Mouse (Mus musculus) spleen, postnatal 4 days (tissue): Measurements from ENCODE around the gene Gna15.
A peak's percentile ranks its signal among the peaks of the same experiment; 100 is the strongest.

ENCODE experiments used
- DNase-seq, 2 experiments: peaks; one replicate each; pipeline ENCODE4 v3.0.0; 2022; ENCODE audit warnings: low spot score in 2 of 2

Gna15 gene

DNA sequence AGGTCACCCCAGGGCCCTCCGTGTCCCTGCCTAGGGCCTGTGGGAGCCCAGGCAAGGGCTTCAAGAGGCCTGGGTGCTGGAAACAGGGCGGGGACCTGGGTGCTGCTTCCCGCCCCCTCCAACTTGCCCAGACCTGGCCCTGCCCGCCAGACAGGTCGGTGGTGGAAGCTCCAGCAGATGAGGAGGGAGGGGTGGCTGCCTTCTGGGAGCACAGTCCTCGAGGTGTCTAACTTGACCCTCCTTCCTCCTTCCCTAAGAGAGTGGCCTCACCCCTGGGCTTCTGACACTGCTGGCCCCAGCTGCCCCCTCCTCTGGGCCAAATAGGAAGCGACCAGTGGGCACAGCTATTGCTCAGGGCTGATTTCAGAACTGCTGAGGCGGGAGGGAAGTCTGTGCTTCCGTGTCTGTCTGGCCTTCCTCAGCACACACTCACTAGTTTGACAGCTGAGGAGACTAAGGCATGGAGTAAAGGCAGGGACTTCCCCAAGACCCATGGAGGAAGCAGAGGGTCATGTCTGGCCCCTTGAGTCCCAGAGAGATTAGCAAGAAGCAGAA is at the start of gene Gna15:
TSS of gene Gna15 (minus strand) at position 175 of the 555 bp plus-strand sequence.
- no peak for DNase-seq

GRCm38 (mm10) chr10:81572975-81573374 is 49.0 kb upstream of the Gna15 start:
- no peak for DNase-seq

- no peak for DNase-seq
These were observed 48.2 kb upstream of the Gna15 start for GRCm38 (mm10) chr10:81572133-81572671.

- DNase-seq = peak; percentile 90 to 93
These were observed 47.5 kb upstream of the Gna15 start for GRCm38 (mm10) chr10:81571501-81571876.

GRCm38 (mm10) chr10:81570831-81571500 is 46.9 kb upstream of the Gna15 start:
- DNase-seq = peak; percentile 77 to 88

DNA sequence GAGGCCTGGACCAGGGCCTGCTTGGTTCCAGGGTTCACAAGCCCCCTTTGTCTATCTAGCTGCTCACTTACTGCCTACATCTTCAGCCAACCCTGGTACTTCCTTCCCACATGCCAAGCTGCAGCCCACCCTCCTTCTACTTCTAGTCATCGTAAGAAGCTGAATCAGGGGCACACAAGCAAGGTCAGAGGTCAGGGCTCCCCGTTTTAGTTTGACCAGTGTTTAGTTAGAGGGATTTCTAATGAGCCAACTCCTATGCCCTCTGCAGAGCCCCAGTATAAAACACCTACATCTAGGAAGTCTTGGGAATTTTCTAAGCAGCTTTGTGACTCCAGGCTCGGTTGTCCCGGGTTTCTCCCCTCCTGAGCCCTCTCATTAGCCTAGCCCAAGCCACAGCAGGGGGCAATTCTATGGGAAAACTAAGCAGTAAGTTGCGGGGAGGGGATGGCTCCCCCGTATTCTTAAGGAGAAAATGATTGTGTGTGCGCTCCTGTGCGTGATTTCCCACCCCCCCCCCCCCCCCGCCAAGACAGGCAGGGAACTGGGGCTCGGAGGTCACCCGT is 46.3 kb upstream of the Gna15 start:
- no peak for DNase-seq

- no peak for DNase-seq
These were observed 45.6 kb upstream of the Gna15 start for GRCm38 (mm10) chr10:81569507-81570237.

GRCm38 (mm10) chr10:81568381-81569191 is 44.6 kb upstream of the Gna15 start:
- DNase-seq = peak in 1 of 2 experiments; percentile 18

DNA sequence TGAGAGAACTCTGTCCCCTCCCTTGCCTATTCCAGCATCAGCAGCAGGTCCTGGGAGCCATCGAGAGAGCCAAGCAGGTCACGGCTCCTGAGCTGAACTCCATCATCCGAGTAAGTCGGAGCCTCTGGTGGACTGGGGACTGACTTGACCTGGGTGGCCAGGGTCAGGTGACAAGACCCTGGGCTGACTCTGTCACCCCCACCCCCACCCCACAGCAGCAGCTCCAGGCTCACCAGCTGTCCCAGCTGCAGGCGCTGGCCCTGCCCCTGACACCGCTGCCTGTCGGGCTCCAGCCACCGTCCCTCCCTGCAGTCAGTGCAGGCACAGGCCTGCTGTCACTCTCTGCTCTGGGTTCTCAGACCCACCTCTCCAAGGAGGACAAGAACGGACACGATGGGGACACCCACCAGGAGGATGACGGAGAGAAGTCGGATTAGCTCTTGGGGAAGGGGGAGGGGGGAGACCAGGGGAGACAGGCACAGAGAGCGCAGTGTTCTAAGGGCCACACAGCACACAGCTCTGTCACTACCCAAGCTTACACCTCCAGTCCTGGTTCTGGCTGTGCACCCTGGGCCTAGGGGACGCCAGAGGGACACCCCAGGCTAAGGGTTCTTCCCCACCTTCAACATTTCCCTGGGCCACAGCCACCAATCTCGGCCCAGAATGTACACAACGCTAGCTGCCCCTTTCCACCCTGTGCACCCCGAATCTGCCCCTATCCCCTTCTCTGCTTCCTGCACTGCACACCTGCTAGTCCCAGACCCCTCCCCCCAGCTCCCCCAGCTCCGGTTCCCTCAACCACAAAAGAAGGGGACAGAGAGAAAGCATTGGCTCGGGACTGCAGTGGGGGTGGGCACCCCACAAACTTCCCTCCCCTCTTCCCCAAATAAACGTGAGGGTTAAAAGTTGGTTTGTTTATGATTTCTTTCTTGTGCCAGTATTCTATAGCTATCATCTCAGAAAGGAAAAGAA is 41.5 kb upstream of the Gna15 start:
- DNase-seq = no peak

DNA sequence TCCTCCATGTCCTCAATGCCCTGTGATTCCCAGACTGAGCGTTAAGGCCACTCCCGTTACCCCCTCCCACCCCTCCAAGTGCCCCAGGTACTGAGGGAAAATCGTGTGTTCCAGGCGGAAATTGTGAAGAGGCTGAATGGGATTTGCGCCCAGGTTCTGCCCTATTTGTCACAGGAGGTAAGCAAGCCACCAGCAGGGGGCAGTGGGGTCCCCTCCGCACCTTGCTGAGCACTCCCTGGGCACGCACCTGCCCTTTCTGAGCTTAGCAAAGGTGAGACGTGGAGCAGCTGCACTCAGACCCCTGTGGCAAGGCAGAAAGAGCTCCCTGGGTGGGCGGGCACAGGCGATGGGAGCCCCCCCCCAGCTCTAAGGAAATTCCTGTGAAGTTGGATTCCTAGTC is 40.7 kb upstream of the Gna15 start:
- DNase-seq = peak; percentile 66 to 87

DNA sequence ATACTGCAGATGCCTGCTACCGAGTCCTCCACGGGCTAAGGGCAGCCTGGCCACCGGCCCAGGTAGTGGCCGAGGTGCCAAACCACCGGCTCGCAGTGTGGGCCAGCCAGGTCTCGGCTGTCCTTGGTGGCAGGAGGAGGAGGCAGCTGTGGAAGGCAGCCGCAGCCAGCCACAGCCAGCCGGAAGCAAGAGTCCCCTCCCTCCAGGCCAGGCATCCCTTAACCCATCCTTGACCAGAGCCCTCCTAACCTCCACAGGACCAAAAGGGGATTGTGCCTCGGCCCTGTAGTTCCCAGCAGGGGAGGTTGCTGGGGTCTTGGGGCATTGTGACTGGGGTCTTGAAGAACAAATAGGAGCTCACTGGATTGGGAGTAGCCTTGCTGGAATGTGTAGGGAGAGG is 40.2 kb upstream of the Gna15 start:
- no peak for DNase-seq

DNA sequence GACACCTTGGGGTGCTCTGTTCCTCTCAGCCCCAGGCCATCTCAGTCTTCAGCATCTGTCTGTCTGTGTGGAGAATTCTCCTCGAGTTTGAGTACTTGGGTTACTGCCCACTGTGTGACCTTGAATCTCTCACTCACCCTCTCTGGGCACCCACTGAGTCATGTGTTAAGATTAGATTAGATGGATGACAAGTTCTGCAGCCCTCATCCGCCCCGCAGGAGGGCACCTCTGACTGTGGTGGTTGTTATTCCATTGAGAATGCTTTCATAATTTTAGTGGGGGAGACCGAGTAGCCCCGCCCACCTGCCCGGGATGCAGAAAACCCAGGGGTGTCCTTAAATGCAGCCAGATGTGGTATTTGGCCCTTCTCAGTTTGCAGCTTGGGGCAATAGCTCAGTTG is 39.5 kb upstream of the Gna15 start:
- DNase-seq = no peak

DNA sequence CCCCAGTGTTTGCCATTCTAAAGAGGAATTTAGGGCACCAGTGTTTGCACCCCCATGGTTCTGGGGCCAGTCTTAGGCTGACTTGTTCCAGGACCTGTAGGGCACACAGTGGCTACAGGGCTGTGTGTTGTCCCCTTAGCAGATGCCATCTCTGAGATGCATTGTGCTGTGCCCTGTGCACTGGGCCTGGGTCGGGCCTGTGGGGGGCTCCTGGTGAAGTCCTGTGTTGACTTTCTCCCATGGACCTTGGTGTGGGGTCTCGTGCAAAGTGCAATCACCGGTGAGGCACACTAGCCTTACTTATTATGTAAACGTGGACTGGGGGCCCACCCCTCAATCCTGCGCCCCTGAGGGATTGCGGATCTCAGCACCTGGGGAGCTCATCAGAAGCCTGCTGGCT is 38.4 kb upstream of the Gna15 start:
- DNase-seq = no peak

DNA sequence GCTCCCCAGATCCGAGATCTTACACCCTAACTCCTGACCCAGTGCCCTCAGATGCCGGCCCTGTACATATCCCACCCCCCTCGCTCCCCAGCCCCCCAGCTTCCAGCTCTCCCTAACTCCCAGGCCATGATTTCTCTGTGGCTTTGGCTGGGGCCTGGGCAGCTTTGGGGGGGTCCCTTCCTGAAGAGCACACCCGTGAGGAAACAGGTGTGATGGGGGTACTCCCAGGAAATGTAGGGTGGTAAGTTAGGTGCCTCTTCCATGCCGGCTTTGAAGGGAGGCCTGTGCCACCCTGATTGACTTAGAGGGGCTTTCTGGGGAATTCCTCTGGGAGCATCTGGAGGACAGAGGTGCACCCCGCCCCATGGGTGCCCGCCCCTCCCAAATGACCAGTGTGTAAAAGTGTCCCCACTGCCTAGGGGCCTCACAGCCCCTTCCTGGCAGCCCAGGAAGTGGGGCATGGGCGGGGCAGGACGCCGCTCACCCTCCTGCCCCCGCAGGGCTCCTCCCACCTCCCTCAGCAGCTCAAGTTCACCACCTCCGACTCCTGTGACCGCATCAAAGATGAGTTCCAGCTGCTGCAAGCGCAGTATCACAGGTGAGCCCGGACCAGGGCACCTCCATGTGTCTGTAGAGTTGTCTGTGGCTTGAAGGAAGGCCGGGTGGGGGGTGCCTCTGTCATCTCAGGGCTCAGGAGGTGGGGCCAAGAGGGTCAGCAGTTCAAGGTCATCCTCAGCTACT is 36.9 kb upstream of the Gna15 start:
- DNase-seq = peak; percentile 68 to 80

- peak; percentile 63 to 86 for DNase-seq
These were observed 35.9 kb upstream of the Gna15 start for GRCm38 (mm10) chr10:81559627-81560539.

DNA sequence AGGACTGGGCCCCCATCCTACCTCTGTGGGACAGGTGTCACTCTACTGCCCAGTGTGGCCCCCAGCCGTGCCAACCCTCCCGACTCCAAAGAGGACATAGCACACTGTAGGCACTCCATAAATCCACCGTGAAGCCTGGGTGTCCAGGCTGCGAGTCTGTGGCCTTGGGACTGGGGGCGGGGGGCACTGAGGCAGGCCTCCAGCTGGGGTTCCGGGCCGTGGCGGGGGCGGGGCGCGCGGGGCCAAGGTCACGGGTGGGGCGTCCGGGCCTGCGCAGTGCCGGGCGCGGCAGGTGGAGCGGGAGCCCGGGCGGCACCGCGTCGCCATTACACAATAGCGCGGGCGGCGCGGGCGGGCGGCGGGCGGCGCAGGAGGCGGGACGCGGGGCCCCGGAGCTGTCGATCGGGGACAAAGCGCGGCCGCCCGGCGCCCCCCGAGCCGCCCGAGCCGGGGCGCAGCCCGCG is 35.2 kb upstream of the Gna15 start, which contains the start of gene Aes:
TSS of gene Aes (plus strand) at position 326 of the 464 bp plus-strand sequence.
- DNase-seq = peak; percentile 76 to 87

DNA sequence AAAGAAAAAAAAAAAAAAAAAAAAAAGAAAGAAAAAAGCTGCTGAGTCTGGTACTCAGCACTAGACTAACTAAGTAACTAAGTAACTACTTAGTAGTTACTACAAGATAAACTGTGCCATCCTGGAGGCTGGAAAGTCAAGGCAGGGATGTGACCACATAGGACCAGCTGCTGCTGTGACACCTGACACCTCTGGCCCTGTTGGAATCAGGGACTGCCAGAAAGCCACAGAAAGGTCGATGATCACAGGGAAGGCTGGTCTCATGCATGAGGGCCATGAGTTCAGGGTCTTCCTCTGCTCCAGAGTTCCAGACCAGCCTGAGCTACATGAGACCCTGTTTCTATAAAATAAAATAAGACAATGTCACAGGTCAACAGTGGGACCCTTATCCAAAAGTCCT is 33.5 kb upstream of the Gna15 start:
- DNase-seq = no peak

- DNase-seq = no peak
These were observed 32.3 kb upstream of the Gna15 start for GRCm38 (mm10) chr10:81556282-81556681.
